Mouse (Mus musculus) limb, embryonic 12.5 days (tissue): ENCODE data around the gene Xcr1. TPM values are rescaled to one million over a fixed set of nuclear protein-coding genes. Genes with fewer than 3 reads are reported as not detected.

Source experiments
- ATAC-seq: fragments of 200-750 bp; cut with Nextera tagmentation; 2 replicates; pipeline ENCODE4 v1.8.0; 2017; ENCODE audit warnings: low read depth, moderate TSS enrichment; ENCODE audit not compliant: insufficient number of reproducible peaks, insufficient read depth, low FRiP score, low TSS enrichment
- H3K27ac ChIP-seq: fragments of 300-500 bp; sonication (generic); 2 replicates; pipeline ENCODE4 v1.5.1; 2016; ENCODE audit warnings: mild to moderate bottlenecking, moderate library complexity
- H3K27me3 ChIP-seq: fragments of 300-500 bp; sonication (generic); 2 replicates; pipeline ENCODE4 v1.6.1; 2016; ENCODE audit warnings: mild to moderate bottlenecking, moderate library complexity
- H3K36me3 ChIP-seq: fragments of 300-500 bp; sonication (generic); 2 replicates; pipeline ENCODE4 v1.6.1; 2016; ENCODE audit warnings: mild to moderate bottlenecking, moderate library complexity
- H3K4me1 ChIP-seq: fragments of 300-500 bp; sonication (generic); replicated peaks from 2 replicates; pipeline ENCODE4 v1.6.1; 2016
- H3K4me2 ChIP-seq: fragments of 300-500 bp; sonication (generic); 2 replicates; pipeline ENCODE4 v1.6.1; 2016; ENCODE audit warnings: mild to moderate bottlenecking, moderate library complexity
- H3K4me3 ChIP-seq: fragments of 300-500 bp; sonication (generic); replicated peaks from 2 replicates; pipeline ENCODE4 v1.5.1; 2016; ENCODE audit warnings: mild to moderate bottlenecking
- H3K9ac ChIP-seq: fragments of 300-500 bp; sonication (generic); replicated peaks from 2 replicates; pipeline ENCODE4 v1.6.1; 2016; ENCODE audit warnings: mild to moderate bottlenecking, moderate library complexity
- H3K9me3 ChIP-seq: fragments of 300-500 bp; sonication (generic); 2 replicates; pipeline ENCODE4 v1.6.1; 2016; ENCODE audit warnings: mild to moderate bottlenecking, moderate library complexity
- WGBS: fragments of 180-500 bp; shearing (Covaris S2); methylation state at CpG from one replicate; pipeline ENCODE4 v1.1.7; 2016; 5-methylcytosine and 5-hydroxymethylcytosine counted together
- polyA plus RNA-seq: library from polyadenylated mRNA; unstranded; fragments of >200 nt; fragmentation: Nextera tagmentation; extraction: Ambion mirVana; gene quantifications from 2 replicates; pipeline ENCODE4 v1.2.1, GENCODE M21; 2016

Xcr1 gene
- polyA plus RNA-seq, 1 experiment from 2014 or later, result 0.04 TPM

DNA sequence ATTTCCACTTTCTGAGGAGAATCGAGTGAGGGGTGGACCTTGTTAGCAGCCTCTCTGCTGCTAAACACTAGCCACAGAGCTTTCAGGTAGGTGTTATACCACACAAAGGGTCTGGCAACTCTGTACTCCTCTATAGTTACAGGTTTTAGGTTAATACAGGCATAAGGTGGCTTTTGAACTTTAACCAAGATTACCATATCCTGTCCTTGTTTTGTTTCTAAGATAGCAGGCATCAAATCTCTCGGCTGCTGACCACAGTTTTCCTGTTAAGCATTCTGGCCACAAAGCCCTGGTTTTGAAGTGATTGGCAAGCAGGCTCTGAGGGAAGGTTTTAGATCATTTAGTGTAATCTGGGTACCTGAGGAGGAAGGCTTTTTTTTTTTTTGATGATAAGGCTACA is 47.5 kb downstream of the Xcr1 start:
- Histone ChIP-seq H3K36me3 (peaks cover 69% of the 10 kb centered on the region), H3K4me2 (no peak overlapping the region), H3K9ac (no peak overlapping the region), H3K4me3 (no peak overlapping the region), H3K9me3 (no peaks in the 10 kb centered on the region), H3K4me1 (no peaks in the 10 kb centered on the region), H3K27ac (no peak overlapping the region), H3K27me3 (no peaks in the 10 kb centered on the region)
- no peak for ATAC-seq
- 79% methylated on average over 2 of the region's 2 CpGs for WGBS

DNA sequence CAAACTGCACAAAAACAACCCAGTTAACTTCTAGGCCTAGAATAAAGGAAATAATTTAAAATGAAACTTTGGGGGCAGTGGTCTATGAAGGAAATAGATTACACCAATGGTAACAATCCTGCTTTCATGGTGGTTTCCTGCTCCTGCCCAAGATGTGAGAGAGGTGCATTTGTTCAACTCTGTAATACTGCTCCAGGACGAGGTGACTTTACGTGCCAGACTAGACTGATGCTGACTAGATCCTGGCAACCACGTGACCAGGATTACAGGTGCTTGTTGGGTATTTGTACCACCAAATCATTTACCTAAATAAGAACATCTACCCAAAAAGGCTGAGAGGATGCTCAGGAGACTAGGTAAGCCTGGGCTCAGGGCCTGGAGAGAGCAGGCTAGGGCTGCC is 50.0 kb downstream of the Xcr1 start:
- ATAC-seq, result no peak
- H3K4me1 ChIP-seq, result no peaks in the 10 kb centered on the region
- no peaks in the 10 kb centered on the region for H3K27me3 ChIP-seq
- H3K4me2 ChIP-seq, result no peak overlapping the region
- no peak overlapping the region for H3K4me3 ChIP-seq
- WGBS, result 88% methylated on average over 3 of the region's 3 CpGs
- no peaks in the 10 kb centered on the region for H3K9me3 ChIP-seq
- no peak overlapping the region for H3K9ac ChIP-seq
- H3K36me3 ChIP-seq, result peaks cover 51% of the 10 kb centered on the region
- no peak overlapping the region for H3K27ac ChIP-seq

DNA sequence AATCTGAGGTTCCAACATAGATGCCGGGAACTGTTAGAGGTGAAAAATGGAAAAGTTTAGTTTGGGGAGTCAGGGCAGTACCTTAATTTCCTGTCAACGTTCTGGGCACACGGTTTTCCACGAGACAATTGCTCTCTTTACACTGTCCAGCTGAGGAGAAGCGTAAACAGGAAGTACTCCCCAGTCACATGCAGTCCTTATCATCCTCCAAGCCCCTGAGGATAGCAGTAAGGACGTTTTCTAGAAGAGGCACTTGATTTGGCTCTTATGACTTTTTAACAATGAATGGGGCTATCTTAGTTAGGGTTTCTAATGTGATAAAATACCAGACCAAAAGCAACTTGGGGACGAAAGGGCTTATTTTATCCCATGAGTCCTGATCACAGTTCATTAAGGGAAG is 53.2 kb downstream of the Xcr1 start:
- Histone ChIP-seq H3K9me3 (no peaks in the 10 kb centered on the region), H3K9ac (no peak overlapping the region)
- 67% methylated on average over 7 of the region's 7 CpGs for WGBS

DNA sequence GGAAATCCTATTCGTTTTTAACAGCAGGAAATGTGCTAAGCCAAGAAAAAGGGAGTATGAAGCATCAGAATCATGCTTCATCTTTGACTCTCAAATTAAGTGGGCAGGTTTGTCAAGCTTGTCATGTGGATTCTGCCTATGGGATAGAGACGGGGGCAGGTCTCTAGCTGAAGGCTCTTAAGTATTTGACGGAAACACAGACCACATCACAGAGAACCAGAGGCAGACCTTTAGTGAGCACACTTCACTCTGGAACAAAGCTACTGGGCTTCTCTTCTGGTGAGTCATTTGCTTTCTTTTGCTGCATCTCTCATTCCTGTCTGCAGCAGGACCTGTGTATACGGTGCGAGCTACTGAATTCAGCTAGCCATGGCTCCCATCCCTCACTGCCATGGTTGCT is 55.6 kb downstream of the Xcr1 start, which contains the start of gene Cxcr6:
Gene Cxcr6, plus strand, starts transcription at position 209 of the 400 bp plus-strand sequence.
- no peak within 1 kb of the TSS for H3K27ac ChIP-seq
- 86% methylated on average over 5 of the region's 5 CpGs for WGBS
- ATAC-seq, result no peak
- H3K9me3 ChIP-seq, result no peaks in the 10 kb centered on the region
- H3K27me3 ChIP-seq, result no peaks in the 10 kb centered on the region
- no peak within 1 kb of the TSS for H3K4me3 ChIP-seq
- no peak within 1 kb of the TSS for H3K9ac ChIP-seq
- no peaks in the 10 kb centered on the region for H3K4me1 ChIP-seq
- H3K36me3 ChIP-seq, result peaks cover 24% of the 10 kb centered on the region
- H3K4me2 ChIP-seq, result no peak within 1 kb of the TSS

More for the DNA sequence above, 53.2 kb downstream of the Xcr1 start:
- ATAC-seq, result no peak
- H3K4me1 ChIP-seq, result no peaks in the 10 kb centered on the region
- peaks cover 25% of the 10 kb centered on the region for H3K36me3 ChIP-seq
- no peaks in the 10 kb centered on the region for H3K27me3 ChIP-seq
- no peak overlapping the region for H3K27ac ChIP-seq
- no peak overlapping the region for H3K4me3 ChIP-seq
- no peak overlapping the region for H3K4me2 ChIP-seq

DNA sequence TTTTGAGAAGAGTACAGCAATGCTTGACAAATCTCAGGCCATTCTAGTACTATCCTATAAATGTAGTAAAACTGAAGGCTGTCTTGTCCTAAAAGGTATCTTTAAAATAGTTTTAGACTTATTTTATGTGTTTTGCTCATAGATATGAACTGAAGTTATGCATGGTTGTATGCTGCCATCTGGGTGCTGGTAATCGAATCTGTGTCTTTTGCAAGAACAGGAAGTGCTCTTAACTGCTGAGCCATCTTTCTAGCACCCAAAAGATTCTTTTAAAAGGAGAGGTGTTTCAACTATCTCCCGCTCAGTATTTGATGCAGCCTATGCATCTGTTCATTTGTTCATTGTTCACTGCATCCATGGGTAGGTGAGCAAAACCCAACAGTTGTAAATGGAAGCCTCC is 56.6 kb downstream of the Xcr1 start:
- Histone ChIP-seq H3K36me3 (peaks cover 24% of the 10 kb centered on the region), H3K4me3 (no peak overlapping the region), H3K9me3 (no peaks in the 10 kb centered on the region), H3K27ac (no peak overlapping the region), H3K4me1 (no peaks in the 10 kb centered on the region), H3K9ac (no peak overlapping the region), H3K27me3 (no peaks in the 10 kb centered on the region), H3K4me2 (no peak overlapping the region)
- 91% methylated on average over 2 of the region's 2 CpGs for WGBS
- ATAC-seq, result no peak

DNA sequence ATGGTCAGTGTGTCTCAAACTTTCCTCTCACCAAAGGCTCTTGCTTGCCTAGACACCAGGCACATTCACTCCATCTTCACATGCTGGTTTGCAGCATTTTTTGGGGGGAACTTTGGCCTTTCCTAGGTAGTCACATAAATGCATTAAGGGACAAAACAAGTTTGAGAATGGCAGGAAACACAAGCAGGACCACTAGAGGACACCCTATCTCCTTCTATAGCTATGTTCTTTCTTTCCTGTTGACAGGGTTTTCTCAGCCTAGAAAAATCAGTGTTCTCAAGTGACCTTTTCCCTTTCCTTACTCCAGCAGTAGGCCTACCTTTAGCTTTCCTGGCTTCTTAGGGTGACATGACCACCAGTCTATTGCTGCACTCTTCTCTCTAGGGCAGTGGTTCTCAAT is 58.9 kb downstream of the Xcr1 start:
- no peak overlapping the region for H3K4me3 ChIP-seq
- peaks cover 28% of the 10 kb centered on the region for H3K36me3 ChIP-seq
- no peaks in the 10 kb centered on the region for H3K4me1 ChIP-seq
- no peaks in the 10 kb centered on the region for H3K9me3 ChIP-seq
- no peak for ATAC-seq
- H3K9ac ChIP-seq, result no peak overlapping the region
- no peak overlapping the region for H3K4me2 ChIP-seq
- H3K27me3 ChIP-seq, result no peaks in the 10 kb centered on the region
- H3K27ac ChIP-seq, result no peak overlapping the region

DNA sequence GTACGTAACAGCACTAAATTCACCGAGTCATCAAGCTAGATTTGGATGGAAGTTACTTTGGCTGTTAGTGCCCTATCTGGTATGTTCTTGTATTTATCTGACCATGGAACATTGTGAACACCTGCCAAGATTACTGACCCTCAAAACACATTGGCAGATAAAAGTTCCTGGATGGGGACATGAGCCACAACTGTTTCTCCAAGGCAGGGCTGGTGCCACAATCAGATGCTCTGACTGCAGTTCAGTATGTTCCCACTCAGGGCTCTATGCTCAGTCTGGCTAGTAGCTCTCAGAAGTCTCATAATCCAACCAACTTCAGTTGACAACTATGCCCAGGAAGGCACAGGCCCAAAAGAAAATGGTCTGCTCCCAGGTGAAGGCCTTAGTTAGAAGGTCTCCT is 59.4 kb downstream of the Xcr1 start:
- Histone ChIP-seq H3K27ac (no peak overlapping the region), H3K9me3 (no peaks in the 10 kb centered on the region), H3K4me2 (no peak overlapping the region), H3K9ac (no peak overlapping the region), H3K4me1 (no peaks in the 10 kb centered on the region), H3K27me3 (no peaks in the 10 kb centered on the region), H3K36me3 (peaks cover 31% of the 10 kb centered on the region), H3K4me3 (no peak overlapping the region)
- WGBS, result 94% methylated on average over 2 of the region's 2 CpGs
- ATAC-seq, result no peak

Other genes with a start within 250 kb of the Xcr1 start
- gene Slc6a20b, start 229.5 kb downstream of the Xcr1 start, polyA plus RNA-seq, result 0.17 and 0.24 TPM in 2 replicates
- gene Ccr9, start 183.6 kb downstream of the Xcr1 start, polyA plus RNA-seq, result 0.13 and 0.14 TPM in 2 replicates
- gene Slc6a20a, start 183.1 kb downstream of the Xcr1 start, polyA plus RNA-seq, result not detected in 2 replicates
- gene Lztfl1, start 144.3 kb downstream of the Xcr1 start, polyA plus RNA-seq, result 50.0 and 56.2 TPM in 2 replicates
- gene Cxcr6, start 55.6 kb downstream of the Xcr1 start, polyA plus RNA-seq, result 0.28 TPM in 1 of 2 replicates, not detected in the other
- gene Fyco1, start 10.1 kb downstream of the Xcr1 start, polyA plus RNA-seq, result 15.0 and 15.2 TPM in 2 replicates
- gene Ccr1, start 106.7 kb upstream of the Xcr1 start, polyA plus RNA-seq, result 1.3 and 1.5 TPM in 2 replicates
- gene Ccr1l1, start 116.4 kb upstream of the Xcr1 start, polyA plus RNA-seq, result not detected in 2 replicates
- gene Ccr3, start 159.9 kb upstream of the Xcr1 start, polyA plus RNA-seq, result not detected in 2 replicates
- 0.76 and 0.93 TPM in 2 replicates for gene Ccr2, start 239.9 kb upstream of the Xcr1 start, polyA plus RNA-seq